Mouse (Mus musculus): ENCODE results near the gene Abcg5. TPM values are rescaled to one million over a fixed set of nuclear protein-coding genes. Genes with fewer than 3 reads are reported as not detected.

Gene Abcg5
- polyA plus RNA-seq, 1 experiment from 2014 or later: 0.47 TPM

- Histone ChIP-seq H3K9ac (no peak overlapping the region; the same call in 1 of the 2 replicates), H3K36me3 (no peaks in the 10 kb centered on the region), H3K4me3 (no peak overlapping the region), H3K27me3 (replicated peaks) (no peaks in the 10 kb centered on the region), H3K4me2 (peak overlapping the region; percentile 7), H3K27ac (replicated peaks) (no peak overlapping the region), H3K9me3 (no peaks in the 10 kb centered on the region), H3K4me1 (peaks cover 28% of the 10 kb centered on the region)
- no peak for ATAC-seq (ENCODE audit: extremely low read depth, insufficient number of reproducible peaks, low FRiP score, low TSS enrichment)
- 39% methylated on average over 16 of the region's 16 CpGs for WGBS
Measured at GRCm38 (mm10) chr17:84644292-84645050, 38.3 kb downstream of the Abcg5 start.

DNA sequence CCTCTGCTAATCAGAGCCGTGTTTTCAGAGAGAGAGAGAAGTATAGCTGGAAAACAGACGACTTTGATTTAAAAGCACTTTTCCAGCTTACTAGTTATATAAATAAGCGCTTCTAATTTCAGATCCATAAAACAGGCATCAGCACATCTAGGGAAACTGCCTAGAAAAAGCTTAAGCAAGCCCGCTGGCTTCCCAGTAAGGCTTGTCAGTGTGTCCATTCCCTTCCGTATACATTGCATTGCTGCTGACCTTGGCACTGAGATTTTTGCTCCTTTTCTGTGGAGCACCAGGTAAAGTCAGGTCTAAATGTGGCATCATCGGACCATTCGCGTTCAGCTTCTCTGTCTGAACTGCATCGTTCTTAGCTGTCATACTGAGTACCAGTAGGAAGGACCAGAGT is 40.5 kb downstream of the Abcg5 start:
- H3K4me3 ChIP-seq: no peak overlapping the region
- no peaks in the 10 kb centered on the region for H3K9me3 ChIP-seq
- no peak overlapping the region for H3K27ac ChIP-seq (replicated peaks)
- H3K4me1 ChIP-seq: peaks cover 28% of the 10 kb centered on the region
- no peak overlapping the region for H3K4me2 ChIP-seq
- WGBS: 83% methylated on average over 9 of the region's 9 CpGs
- no peaks in the 10 kb centered on the region for H3K27me3 ChIP-seq (replicated peaks)
- no peaks in the 10 kb centered on the region for H3K36me3 ChIP-seq
- no peak overlapping the region for H3K9ac ChIP-seq
- ATAC-seq (ENCODE audit: extremely low read depth, insufficient number of reproducible peaks, low FRiP score, low TSS enrichment): no peak

DNA sequence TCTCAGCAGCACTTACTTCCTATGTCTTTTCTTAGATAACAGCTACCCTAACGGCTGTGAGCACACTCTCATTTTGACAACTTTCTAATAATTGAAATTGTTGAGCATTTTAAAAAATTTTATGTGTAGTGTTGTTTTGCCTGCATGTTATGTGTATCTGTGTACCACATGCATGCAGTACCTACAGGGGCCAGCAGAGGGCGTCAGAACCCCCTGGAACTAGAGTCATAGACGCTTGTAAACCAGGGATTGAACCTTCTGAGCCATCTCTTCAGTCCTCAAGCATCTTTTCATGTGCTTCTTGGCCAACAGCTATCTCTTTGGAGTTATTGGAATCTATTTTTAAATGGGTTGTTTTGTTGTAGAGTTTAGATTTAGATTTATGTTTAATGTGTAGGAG is 40.9 kb downstream of the Abcg5 start:
- Histone ChIP-seq H3K4me3 (no peak overlapping the region), H3K27me3 (replicated peaks) (no peaks in the 10 kb centered on the region), H3K4me1 (peaks cover 28% of the 10 kb centered on the region), H3K36me3 (no peaks in the 10 kb centered on the region), H3K27ac (replicated peaks) (no peak overlapping the region), H3K9me3 (no peaks in the 10 kb centered on the region), H3K4me2 (no peak overlapping the region), H3K9ac (no peak overlapping the region)
- ATAC-seq (ENCODE audit: extremely low read depth, insufficient number of reproducible peaks, low FRiP score, low TSS enrichment): no peak
- WGBS: 33% methylated on average over 3 of the region's 3 CpGs

DNA sequence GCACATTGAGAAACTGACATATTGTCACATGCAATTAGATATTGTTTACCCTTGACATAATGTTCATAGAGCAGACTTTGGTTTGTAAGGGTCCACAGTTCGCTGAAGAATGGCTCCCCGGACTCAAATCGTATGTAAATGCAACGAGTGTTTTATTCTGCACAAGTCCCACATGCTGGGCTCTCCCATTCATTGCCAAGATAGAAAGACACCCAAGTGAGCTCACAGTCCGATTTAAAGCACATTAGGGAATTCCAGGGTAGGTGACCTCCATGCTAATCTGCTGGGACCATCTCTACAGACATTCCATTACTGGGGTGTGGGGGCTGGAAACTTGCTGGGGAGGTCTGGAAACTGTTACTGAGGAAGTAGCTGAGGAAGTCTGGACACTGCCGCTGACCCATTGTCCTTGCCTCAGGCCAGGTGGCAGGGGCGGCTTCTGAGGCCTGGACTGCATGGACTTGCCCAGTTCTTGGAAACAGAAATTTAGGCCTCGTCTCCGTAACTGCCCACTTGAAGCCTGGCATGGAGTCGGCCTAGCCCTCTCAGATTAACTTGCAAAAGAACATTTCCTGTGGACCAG is 42.9 kb downstream of the Abcg5 start:
- Histone ChIP-seq H3K9ac (no peak overlapping the region), H3K4me1 (peaks cover 21% of the 10 kb centered on the region), H3K9me3 (no peaks in the 10 kb centered on the region), H3K27me3 (replicated peaks) (no peaks in the 10 kb centered on the region), H3K4me3 (no peak overlapping the region), H3K27ac (replicated peaks) (no peak overlapping the region), H3K4me2 (no peak overlapping the region), H3K36me3 (no peaks in the 10 kb centered on the region)
- WGBS: 64% methylated on average over 10 of the region's 10 CpGs
- ATAC-seq (ENCODE audit: extremely low read depth, insufficient number of reproducible peaks, low FRiP score, low TSS enrichment): no peak

DNA sequence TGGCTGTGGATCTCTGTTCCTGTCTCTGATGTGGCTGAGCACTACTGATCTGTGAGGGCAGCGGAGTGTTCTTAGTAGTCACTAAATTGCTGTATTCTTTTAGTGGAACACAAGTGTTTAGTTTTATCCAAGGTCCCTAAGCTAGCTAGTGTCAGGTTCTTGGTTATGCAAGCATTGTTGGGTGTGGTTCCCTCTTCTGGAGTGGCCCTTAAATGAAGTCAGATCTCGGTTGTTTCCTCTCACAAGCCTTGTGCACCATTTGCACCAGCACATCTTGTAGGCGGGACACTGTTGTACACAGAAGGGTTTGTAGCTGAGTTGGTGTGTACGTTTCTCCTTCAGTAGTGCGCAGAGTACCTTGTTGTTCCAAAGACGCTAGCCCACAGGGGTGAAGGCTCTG is 44.8 kb downstream of the Abcg5 start:
- 87% methylated on average over 6 of the region's 6 CpGs for WGBS
- H3K4me1 ChIP-seq: peaks cover 3% of the 10 kb centered on the region
- no peak overlapping the region for H3K4me3 ChIP-seq
- H3K27ac ChIP-seq (replicated peaks): no peak overlapping the region
- no peaks in the 10 kb centered on the region for H3K9me3 ChIP-seq
- no peak overlapping the region for H3K9ac ChIP-seq
- ATAC-seq (ENCODE audit: extremely low read depth, insufficient number of reproducible peaks, low FRiP score, low TSS enrichment): no peak
- H3K36me3 ChIP-seq: no peaks in the 10 kb centered on the region
- H3K4me2 ChIP-seq: no peak overlapping the region
- no peaks in the 10 kb centered on the region for H3K27me3 ChIP-seq (replicated peaks)

GRCm38 (mm10) chr17:84636328-84636727 is 46.5 kb downstream of the Abcg5 start:
- H3K9me3 ChIP-seq: no peaks in the 10 kb centered on the region
- H3K4me1 ChIP-seq: no peaks in the 10 kb centered on the region
- H3K9ac ChIP-seq: no peak overlapping the region
- 60% methylated on average over 8 of the region's 8 CpGs for WGBS
- H3K36me3 ChIP-seq: no peaks in the 10 kb centered on the region
- ATAC-seq (ENCODE audit: extremely low read depth, insufficient number of reproducible peaks, low FRiP score, low TSS enrichment): no peak
- H3K27ac ChIP-seq (replicated peaks): no peak overlapping the region
- H3K4me2 ChIP-seq: no peak overlapping the region
- H3K4me3 ChIP-seq: no peak overlapping the region
- H3K27me3 ChIP-seq (replicated peaks): no peaks in the 10 kb centered on the region

- 74% methylated on average over 13 of the region's 13 CpGs for WGBS
- H3K27ac ChIP-seq (replicated peaks): no peak overlapping the region
- ATAC-seq (ENCODE audit: extremely low read depth, insufficient number of reproducible peaks, low FRiP score, low TSS enrichment): no peak
- no peaks in the 10 kb centered on the region for H3K4me1 ChIP-seq
- H3K36me3 ChIP-seq: no peaks in the 10 kb centered on the region
- H3K9ac ChIP-seq: no peak overlapping the region
- no peaks in the 10 kb centered on the region for H3K9me3 ChIP-seq
- no peak overlapping the region for H3K4me2 ChIP-seq
- no peaks in the 10 kb centered on the region for H3K27me3 ChIP-seq (replicated peaks)
- no peak overlapping the region for H3K4me3 ChIP-seq
Measured at GRCm38 (mm10) chr17:84633443-84633842, 49.4 kb downstream of the Abcg5 start.

- H3K4me3 ChIP-seq: no peak overlapping the region
- H3K4me1 ChIP-seq: 0 out of 2 replicates have a peak, but pooled peaks cover 3% of the 10 kb centered on the region
- no peak overlapping the region for H3K4me2 ChIP-seq
- no peaks in the 10 kb centered on the region for H3K9me3 ChIP-seq
- no peak overlapping the region for H3K27ac ChIP-seq (replicated peaks)
- 88% methylated on average over 6 of the region's 6 CpGs for WGBS
- no peaks in the 10 kb centered on the region for H3K27me3 ChIP-seq (replicated peaks)
- H3K36me3 ChIP-seq: no peaks in the 10 kb centered on the region
- H3K9ac ChIP-seq: no peak overlapping the region
- ATAC-seq (ENCODE audit: extremely low read depth, insufficient number of reproducible peaks, low FRiP score, low TSS enrichment): no peak
Measured at GRCm38 (mm10) chr17:84631836-84632235, 51.0 kb downstream of the Abcg5 start.

DNA sequence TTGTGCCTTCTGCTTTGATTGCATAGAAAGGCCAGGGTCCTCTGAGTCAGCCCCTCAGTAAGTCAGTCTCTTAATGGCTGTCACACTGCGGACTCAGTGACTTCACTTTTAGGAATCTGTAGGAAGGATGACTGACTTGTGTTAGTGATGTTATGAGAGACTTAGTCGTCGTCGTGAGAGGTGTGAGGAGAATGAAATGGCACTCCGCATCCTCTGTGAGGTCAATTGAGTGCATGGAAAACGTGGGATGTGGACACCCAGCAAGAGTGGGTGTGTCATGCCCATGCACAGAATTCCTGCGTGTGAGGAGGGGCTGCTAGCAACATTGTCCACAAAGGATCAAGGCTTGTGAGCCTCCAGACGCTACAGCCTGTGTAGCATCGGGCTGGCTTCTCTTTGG is 54.2 kb downstream of the Abcg5 start:
- WGBS: 70% methylated on average over 9 of the region's 9 CpGs
- Histone ChIP-seq H3K36me3 (no peaks in the 10 kb centered on the region), H3K9ac (no peak overlapping the region), H3K27me3 (replicated peaks) (no peaks in the 10 kb centered on the region), H3K9me3 (no peaks in the 10 kb centered on the region), H3K4me1 (0 out of 2 replicates have a peak, but pooled peaks cover 5% of the 10 kb centered on the region), H3K27ac (replicated peaks) (no peak overlapping the region), H3K4me2 (no peak overlapping the region), H3K4me3 (no peak overlapping the region)
- no peak for ATAC-seq (ENCODE audit: extremely low read depth, insufficient number of reproducible peaks, low FRiP score, low TSS enrichment)

- 83% methylated on average over 10 of the region's 10 CpGs for WGBS
- Histone ChIP-seq H3K4me2 (no peak overlapping the region), H3K27ac (replicated peaks) (no peak overlapping the region), H3K4me1 (0 out of 2 replicates have a peak, but pooled peaks cover 5% of the 10 kb centered on the region), H3K9ac (no peak overlapping the region), H3K27me3 (replicated peaks) (no peaks in the 10 kb centered on the region), H3K9me3 (no peaks in the 10 kb centered on the region), H3K36me3 (no peaks in the 10 kb centered on the region), H3K4me3 (no peak overlapping the region)
- no peak for ATAC-seq (ENCODE audit: extremely low read depth, insufficient number of reproducible peaks, low FRiP score, low TSS enrichment)
Measured at GRCm38 (mm10) chr17:84627721-84628120, 55.1 kb downstream of the Abcg5 start.

- Histone ChIP-seq H3K27me3 (replicated peaks) (no peaks in the 10 kb centered on the region), H3K36me3 (no peaks in the 10 kb centered on the region), H3K4me2 (peak overlapping the region; percentile 76), H3K9me3 (no peaks in the 10 kb centered on the region), H3K4me1 (0 out of 2 replicates have a peak, but pooled peaks cover 5% of the 10 kb centered on the region), H3K27ac (replicated peaks) (no peak overlapping the region), H3K4me3 (peak overlapping the region; percentile 67), H3K9ac (peak overlapping the region; percentile 79)
- 36% methylated on average over 9 of the region's 9 CpGs for WGBS
- no peak for ATAC-seq (ENCODE audit: extremely low read depth, insufficient number of reproducible peaks, low FRiP score, low TSS enrichment)
Measured at GRCm38 (mm10) chr17:84626857-84627305, 55.9 kb downstream of the Abcg5 start.
